Mouse (Mus musculus) testis, adult 2 months (tissue): Measurements from ENCODE around the gene H2afx. TPM values are rescaled to one million over a fixed set of nuclear protein-coding genes. Genes with fewer than 3 reads are reported as not detected.
"Not testable (repeated sequence)": the region's sequence is repeated elsewhere in the genome, so short reads cannot be mapped to it uniquely, and the experiment has no call there.

Experiments
- H3K27ac ChIP-seq: fragments of 200-500 bp; 2 replicates; pipeline ENCODE4 v1.5.1; 2012; ENCODE audit warnings: low read depth, low read length; ENCODE audit not compliant: control insufficient read depth, insufficient read depth
- H3K27me3 ChIP-seq: fragments of 200-500 bp; 2 replicates; pipeline ENCODE4 v1.6.1; 2012; ENCODE audit warnings: mild to moderate bottlenecking, low read length, moderate library complexity; ENCODE audit not compliant: control insufficient read depth, insufficient read depth
- H3K36me3 ChIP-seq: fragments of 200-500 bp; 2 replicates; pipeline ENCODE4 v1.6.1; 2012; ENCODE audit warnings: mild to moderate bottlenecking, low read length; ENCODE audit not compliant: control insufficient read depth, insufficient read depth
- H3K4me1 ChIP-seq: fragments of 200-500 bp; 2 replicates; pipeline ENCODE4 v1.6.1; 2012; ENCODE audit warnings: low read length; ENCODE audit not compliant: control insufficient read depth, insufficient read depth
- H3K4me3 ChIP-seq: fragments of 200-500 bp; 2 replicates; pipeline ENCODE4 v1.5.1; 2012; ENCODE audit warnings: low read depth, mild to moderate bottlenecking, low read length, moderate library complexity, mixed read lengths; ENCODE audit not compliant: control insufficient read depth
- CTCF ChIP-seq: fragments of 200-500 bp; IDR thresholded peaks from 2 replicates; pipeline ENCODE4 v1.5.1; 2012; ENCODE audit warnings: low read depth, mild to moderate bottlenecking, inconsistent platforms, low read length, moderate library complexity; ENCODE audit not compliant: control insufficient read depth, insufficient read depth, insufficient replicate concordance
- POLR2A ChIP-seq: fragments of 200-500 bp; IDR thresholded peaks from 2 replicates; pipeline ENCODE4 v1.6.1; 2012; ENCODE audit warnings: low read depth, mild to moderate bottlenecking, inconsistent platforms, low read length, moderate library complexity; ENCODE audit not compliant: control insufficient read depth
- polyA plus RNA-seq: library from polyadenylated mRNA; depleted of rRNA; stranded (reverse); fragments of >200 nt; gene quantifications from 2 replicates; pipeline ENCODE4 v1.2.3, GENCODE M21; 2012

The H2afx gene
- polyA plus RNA-seq, 1 experiment: 107 TPM

GRCm38 (mm10) chr9:44353142-44353541 is 18.6 kb downstream of the H2afx start:
- Histone ChIP-seq H3K4me3 (no peak overlapping the region), H3K27ac (no peak overlapping the region), H3K27me3 (no peaks in the 10 kb centered on the region), H3K4me1 (no peaks in the 10 kb centered on the region), H3K36me3 (peaks cover 14% of the 10 kb centered on the region)
- no peak for TF ChIP-seq POLR2A
- TF ChIP-seq CTCF: no peak

DNA sequence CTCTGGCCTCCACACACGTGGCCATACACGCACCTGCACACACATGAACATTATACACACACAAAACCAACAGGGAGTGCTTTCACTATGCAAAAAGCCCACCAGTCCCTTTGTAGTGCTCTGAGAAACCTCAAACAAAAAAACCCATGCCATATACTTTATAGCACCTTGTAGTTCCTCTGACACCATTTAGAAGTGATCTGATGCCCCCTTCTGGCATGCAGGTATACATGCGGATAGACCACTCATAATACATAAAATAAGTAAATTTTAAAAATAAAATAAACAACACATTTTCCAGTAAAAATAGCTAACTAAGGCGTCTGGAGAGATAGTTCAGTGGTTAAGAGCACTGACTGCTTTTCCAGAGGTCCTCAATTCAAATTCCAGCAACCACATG is 22.7 kb downstream of the H2afx start:
- TF ChIP-seq CTCF: no peak
- no peak for TF ChIP-seq POLR2A
- peak overlapping the region; percentile 1; the same call in 1 of the 2 replicates for H3K27ac ChIP-seq
- peaks cover 13% of the 10 kb centered on the region for H3K36me3 ChIP-seq
- no peaks in the 10 kb centered on the region for H3K27me3 ChIP-seq
- no peak overlapping the region for H3K4me3 ChIP-seq
- H3K4me1 ChIP-seq: no peaks in the 10 kb centered on the region

DNA sequence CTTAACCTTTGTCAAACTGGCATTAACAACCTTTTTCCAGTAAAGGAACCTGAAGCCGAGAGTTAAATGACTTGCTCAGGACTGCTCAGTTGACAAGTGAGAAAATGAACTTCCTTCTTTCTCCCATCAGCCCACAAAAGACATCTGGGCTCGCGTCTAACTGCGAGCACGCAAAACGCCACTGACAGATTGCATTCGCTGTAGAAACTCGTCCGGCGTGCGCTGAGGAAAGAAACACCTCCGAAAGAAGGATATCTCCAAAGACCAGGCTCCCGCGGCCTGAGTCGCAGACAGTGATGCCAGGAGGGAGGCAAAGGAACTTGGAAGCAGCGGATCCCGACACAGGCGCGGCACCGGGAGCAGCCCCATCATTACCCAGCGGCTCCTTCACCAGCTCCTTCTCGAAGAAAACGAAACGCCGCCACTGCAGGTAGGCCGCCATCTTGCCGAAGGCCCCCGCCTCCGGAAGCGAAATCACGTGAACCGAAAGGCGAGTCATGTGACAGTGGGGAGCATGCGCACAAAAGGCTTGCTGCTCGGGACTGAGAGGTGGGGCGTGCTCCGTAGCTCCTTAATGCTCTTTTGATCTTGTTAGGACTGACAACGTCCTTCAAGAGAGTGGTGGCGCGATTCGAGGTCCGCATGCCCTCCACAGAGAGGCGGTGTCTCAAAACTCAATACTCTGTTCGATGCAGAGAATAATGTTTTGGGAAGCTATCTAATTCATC is 26.9 kb downstream of the H2afx start, which contains the start of gene Vps11:
Gene Vps11, minus strand, starts transcription at position 481 of the 728 bp plus-strand sequence.
- peak within 1 kb of the TSS; percentile 96 for H3K27ac ChIP-seq
- no peak for TF ChIP-seq CTCF
- TF ChIP-seq POLR2A: peak; percentile 84
- peak within 1 kb of the TSS; percentile 99 for H3K4me3 ChIP-seq
- H3K4me1 ChIP-seq: no peaks in the 10 kb centered on the region
- H3K36me3 ChIP-seq: peaks cover 7% of the 10 kb centered on the region; the same call in 1 of the 2 replicates
- H3K27me3 ChIP-seq: no peaks in the 10 kb centered on the region

- H3K36me3 ChIP-seq, H3K27me3 ChIP-seq, H3K4me1 ChIP-seq: not testable (repeated sequence)
- peak overlapping the region; percentile 71 for H3K27ac ChIP-seq
- H3K4me3 ChIP-seq: peak overlapping the region; percentile 99
Observed at GRCm38 (mm10) chr9:44361931-44362330, 27.4 kb downstream of the H2afx start.

DNA sequence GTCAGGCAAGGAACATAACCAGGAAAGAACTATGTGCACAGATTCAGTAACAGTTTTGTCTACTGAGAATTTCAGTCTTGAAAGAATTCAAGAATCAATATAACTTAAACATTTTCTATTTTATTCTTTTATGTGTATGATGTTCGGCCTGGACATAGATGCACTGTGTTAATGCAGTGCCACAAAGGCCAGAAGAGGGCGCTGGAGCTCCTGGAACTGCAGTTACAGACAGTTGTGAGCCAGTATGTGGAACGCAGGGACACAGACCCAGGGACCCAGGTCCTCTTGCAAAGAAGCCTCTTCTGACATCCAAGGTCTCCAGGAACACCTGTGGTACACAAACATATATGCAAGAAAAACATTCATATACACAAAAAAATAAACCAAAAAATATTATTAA is 30.0 kb downstream of the H2afx start:
- TF ChIP-seq POLR2A: no peak
- TF ChIP-seq CTCF: peak; percentile 50; the same call in 1 of the 2 replicates
- no peaks in the 10 kb centered on the region for H3K36me3 ChIP-seq
- no peak overlapping the region for H3K4me3 ChIP-seq
- H3K27me3 ChIP-seq: no peaks in the 10 kb centered on the region
- H3K27ac ChIP-seq: no peak overlapping the region
- H3K4me1 ChIP-seq: no peaks in the 10 kb centered on the region

DNA sequence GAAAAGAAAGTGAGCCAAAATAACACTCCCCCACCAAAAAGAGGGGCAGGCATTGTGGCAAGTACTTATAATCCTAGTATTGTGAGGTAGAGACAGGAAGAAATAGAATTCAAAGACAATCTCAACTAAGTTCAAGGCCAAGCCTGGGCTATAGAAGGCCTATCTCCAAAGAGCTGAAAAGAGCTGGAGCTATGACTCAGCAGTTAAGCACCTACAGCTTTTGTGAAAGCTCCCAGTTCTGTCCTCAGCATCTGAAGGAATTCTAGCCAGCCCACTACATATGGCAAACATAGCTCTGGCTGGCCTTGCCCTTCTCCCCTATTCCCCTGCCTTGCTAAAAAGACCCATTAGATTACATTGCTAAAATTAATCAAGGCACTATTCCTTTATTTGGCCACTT is 38.9 kb downstream of the H2afx start:
- Histone ChIP-seq H3K27ac (no peak overlapping the region), H3K4me3 (no peak overlapping the region), H3K27me3 (no peaks in the 10 kb centered on the region), H3K36me3 (no peaks in the 10 kb centered on the region), H3K4me1 (no peaks in the 10 kb centered on the region)
- no peak for TF ChIP-seq POLR2A
- no peak for TF ChIP-seq CTCF

DNA sequence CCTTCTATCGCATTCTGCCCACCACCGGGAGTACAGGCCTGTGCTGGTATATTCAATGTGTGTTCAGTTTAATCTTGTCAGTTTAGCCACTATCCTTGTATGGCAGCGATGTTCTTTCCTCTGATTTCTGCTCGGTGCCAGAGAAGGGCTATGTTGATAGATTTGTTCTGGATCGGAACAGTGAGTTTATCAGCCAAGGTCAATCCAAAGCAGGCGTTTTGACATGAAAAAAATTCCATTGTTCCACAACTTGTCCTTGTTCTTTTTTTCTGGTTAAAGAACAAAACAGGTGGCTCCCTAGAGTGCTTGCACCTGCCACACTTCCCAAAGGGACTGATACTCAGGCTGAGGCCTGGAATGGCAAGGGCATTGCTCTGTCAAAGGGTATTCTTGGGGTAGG is 41.6 kb downstream of the H2afx start:
- Histone ChIP-seq H3K27ac (no peak overlapping the region), H3K4me3 (no peak overlapping the region), H3K4me1 (peaks cover 3% of the 10 kb centered on the region), H3K27me3 (no peaks in the 10 kb centered on the region), H3K36me3 (peaks cover 2% of the 10 kb centered on the region; the same call in 1 of the 2 replicates)
- TF ChIP-seq CTCF: no peak

DNA sequence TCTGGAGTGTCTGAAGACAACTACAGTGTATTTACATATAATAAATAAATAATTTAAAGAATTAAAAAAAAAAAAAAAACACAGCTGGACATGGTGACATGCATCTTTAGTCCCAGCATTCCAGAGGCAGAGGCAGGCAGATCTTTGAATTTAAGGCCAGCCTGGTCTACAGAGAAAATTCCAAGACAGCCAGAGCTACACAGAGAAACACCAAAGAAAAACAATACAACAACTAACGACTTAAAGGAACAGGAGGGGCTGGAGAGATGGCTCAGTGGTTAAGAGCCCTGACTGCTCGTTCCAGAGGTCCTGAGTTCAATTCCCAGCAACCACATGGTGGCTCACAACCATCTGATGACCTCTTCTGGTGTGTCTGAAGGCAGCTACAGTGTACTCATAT is 42.8 kb downstream of the H2afx start:
- H3K36me3 ChIP-seq, H3K4me1 ChIP-seq, H3K4me3 ChIP-seq, H3K27ac ChIP-seq, H3K27me3 ChIP-seq: not testable (repeated sequence)
